Mouse (Mus musculus): ENCODE measurements at regions not wholly inside any gene's neighbourhood (a gene's known extent, or its start where the extent isn't known, plus 50 kb on each side); places are given as distances from the start of the nearest gene placed in this dataset.

DNA sequence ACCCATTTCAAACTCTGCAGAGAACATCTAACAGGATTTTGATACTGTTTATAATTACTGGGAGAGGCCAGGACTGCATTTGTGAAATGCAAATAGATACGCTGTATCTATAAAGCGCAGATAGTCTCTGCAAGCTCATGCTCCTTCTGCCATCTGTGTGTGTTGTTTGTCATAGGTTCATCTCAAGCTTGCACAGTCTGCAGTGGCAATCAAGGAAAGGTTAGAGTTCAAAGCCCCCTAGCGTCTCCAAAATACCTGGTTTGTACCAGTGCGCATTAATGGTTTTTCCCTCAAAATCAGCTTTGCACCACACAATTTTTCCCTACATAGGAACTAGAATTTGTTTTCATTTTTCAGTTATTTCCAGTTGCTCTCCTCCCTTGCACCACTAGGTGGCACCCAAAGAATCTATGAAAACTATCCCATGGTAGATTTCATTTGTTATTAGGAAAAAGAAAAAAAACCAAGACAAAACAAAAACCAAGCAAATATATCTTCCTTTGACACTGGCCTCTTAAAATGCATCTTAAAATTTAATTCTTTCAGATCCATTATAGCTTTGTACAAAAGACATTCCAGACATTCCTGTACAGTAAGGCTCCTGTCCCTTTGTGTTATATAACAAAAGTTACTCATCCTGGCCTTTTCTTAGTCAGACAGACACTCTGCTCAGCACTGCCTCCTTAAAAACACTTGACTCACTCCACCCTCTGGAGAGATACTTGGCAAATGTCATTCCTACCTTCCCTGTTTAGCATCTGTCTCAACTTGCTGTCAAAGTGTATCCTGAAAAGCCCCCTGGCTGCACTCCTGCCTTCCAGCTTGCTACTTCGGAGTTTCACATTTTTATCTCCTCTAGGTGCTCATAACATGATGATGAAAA, 92.7 kb upstream of the Rap2b start:
- TF ChIP-seq CTCF (conservative IDR thresholded peaks at IDR 0.05; ENCODE audit: insufficient read depth, insufficient read length, low read depth, low read length): peak; percentile 27; the same call in 1 of the 2 replicates
- TF ChIP-seq POLR2A (IDR thresholded peaks at IDR 0.05; ENCODE audit: low read depth, low read length): no peak

All from kidney, adult 2 months (tissue).